Mouse (Mus musculus) liver, adult 2 months (tissue): ENCODE data around the gene Hyal2. TPM values are rescaled to one million over a fixed set of nuclear protein-coding genes. Genes with fewer than 3 reads are reported as not detected.

Experiments used
- DNase-seq: peaks from one replicate; pipeline ENCODE4 v3.0.0-alpha.2; 2011; ENCODE audit warnings: low read depth, low spot score; ENCODE audit errors: extremely low read depth
- H3K27ac ChIP-seq: fragments of 200-500 bp; replicated peaks from 2 replicates; pipeline ENCODE4 v1.5.1; 2012; ENCODE audit warnings: low read depth, mild to moderate bottlenecking, control low read depth, inconsistent platforms, low read length; ENCODE audit not compliant: insufficient read depth
- H3K27me3 ChIP-seq: fragments of 200-500 bp; 2 replicates; pipeline ENCODE4 v1.6.1; 2012; ENCODE audit warnings: mild to moderate bottlenecking, moderate library complexity, low read length, inconsistent platforms; ENCODE audit not compliant: control insufficient read depth, insufficient read depth
- H3K36me3 ChIP-seq: fragments of 200-500 bp; 2 replicates; pipeline ENCODE4 v1.6.1; 2012; ENCODE audit warnings: low read length, inconsistent platforms; ENCODE audit not compliant: control insufficient read depth, insufficient read depth
- H3K4me1 ChIP-seq: fragments of 200-500 bp; 2 replicates; pipeline ENCODE4 v1.6.1; 2011; ENCODE audit warnings: low read length; ENCODE audit not compliant: control insufficient read depth, insufficient read depth
- H3K4me3 ChIP-seq: fragments of 200-500 bp; 2 replicates; pipeline ENCODE4 v1.5.1; 2011; ENCODE audit warnings: low read depth, mild to moderate bottlenecking, control low read depth, low read length, moderate library complexity; ENCODE audit not compliant: insufficient read depth
- H3K79me2 ChIP-seq: fragments of 200-500 bp; 2 replicates; pipeline ENCODE4 v1.6.1; 2012; ENCODE audit warnings: inconsistent platforms, mild to moderate bottlenecking, low read length, moderate library complexity; ENCODE audit not compliant: control insufficient read depth, insufficient read depth
- H3K9ac ChIP-seq: fragments of 200-500 bp; 2 replicates; pipeline ENCODE4 v1.6.1; 2012; ENCODE audit warnings: low read depth, mild to moderate bottlenecking, control low read depth, inconsistent platforms, low read length
- CTCF ChIP-seq: fragments of 200-500 bp; IDR thresholded peaks from 2 replicates; pipeline ENCODE4 v1.5.1; 2011; ENCODE audit warnings: low read depth, low read length, control low read depth
- POLR2A ChIP-seq: fragments of 200-500 bp; IDR thresholded peaks from 2 replicates; pipeline ENCODE4 v1.6.1; 2011; ENCODE audit warnings: low read length, control low read depth; ENCODE audit not compliant: insufficient read depth; ENCODE audit errors: extremely low read depth
- WGBS: fragments of 180-500 bp; shearing (Covaris S2); methylation state at CpG from one replicate; pipeline ENCODE4 v1.1.7; 2018; 5-methylcytosine and 5-hydroxymethylcytosine counted together
- polyA plus RNA-seq: library from polyadenylated mRNA; depleted of rRNA; stranded (reverse); fragments of >200 nt; gene quantifications from 2 replicates; pipeline ENCODE4 v1.2.3, GENCODE M21; 2012; rRNA removed
- total RNA-seq: library from RNA; depleted of rRNA; stranded (reverse); fragments of >200 nt; gene quantifications from 2 replicates; pipeline ENCODE4 v1.2.3, GENCODE M21; 2014; rRNA removed

The Hyal2 gene
- 38.4 and 49.0 TPM in 2 replicates for total RNA-seq
- 64.1 and 66.3 TPM in 2 replicates for polyA plus RNA-seq

DNA sequence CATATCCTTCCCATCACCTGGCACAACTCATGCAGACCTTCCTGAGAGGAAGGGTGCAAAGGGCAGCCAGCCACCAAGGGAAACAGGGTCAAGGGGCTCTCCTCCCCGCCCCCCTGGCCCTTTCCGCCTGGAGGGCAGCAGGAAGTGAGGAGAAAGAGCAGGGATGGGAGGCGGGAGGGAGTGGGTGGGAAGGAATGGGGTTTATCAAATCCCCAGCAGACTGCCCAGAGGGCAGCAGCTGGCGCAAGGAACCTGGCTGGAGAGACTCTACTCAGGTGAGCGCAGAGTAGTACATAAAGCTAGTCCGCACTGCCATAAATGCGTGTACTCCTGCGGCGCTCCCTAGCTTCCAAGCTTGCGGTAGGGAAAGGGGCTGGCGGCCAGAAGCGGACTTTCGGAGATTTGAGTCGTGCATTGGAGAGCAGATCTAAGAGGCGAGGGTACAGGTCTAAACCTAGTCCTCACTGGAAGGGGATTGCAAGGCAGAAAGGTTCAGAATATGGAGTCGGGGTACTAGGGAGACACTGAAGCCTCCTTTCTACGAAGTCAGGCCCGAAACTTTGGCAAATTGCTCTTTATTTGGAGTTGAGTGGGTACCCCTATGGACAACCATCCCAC, at the start of gene Hyal2:
Hyal2 (plus strand) TSS at position 244 of the 618 bp plus-strand sequence.
- peak; percentile 76 for DNase-seq
- peak within 1 kb of the TSS; percentile 82 for H3K9ac ChIP-seq
- H3K79me2 ChIP-seq = peaks cover 33% of the 10 kb centered on the region; the same call in 1 of the 2 replicates
- TF ChIP-seq CTCF (no peak), POLR2A (peak; percentile 69)
- H3K4me3 ChIP-seq = peak within 1 kb of the TSS; percentile 83
- H3K27ac ChIP-seq = peak within 1 kb of the TSS; percentile 94
- peaks cover 7% of the 10 kb centered on the region for H3K36me3 ChIP-seq
- H3K4me1 ChIP-seq = peaks cover 41% of the 10 kb centered on the region
- no peaks in the 10 kb centered on the region for H3K27me3 ChIP-seq
- WGBS = 11% methylated on average over 18 of the region's 18 CpGs

GRCm38 (mm10) chr9:107520331-107520730, 47.4 kb upstream of the Hyal2 start:
- WGBS = 74% methylated on average over 6 of the region's 6 CpGs
- H3K4me1 ChIP-seq = no peaks in the 10 kb centered on the region
- DNase-seq = no peak
- no peaks in the 10 kb centered on the region for H3K36me3 ChIP-seq
- no peak for TF ChIP-seq CTCF
- no peaks in the 10 kb centered on the region for H3K79me2 ChIP-seq
- H3K27ac ChIP-seq = no peak overlapping the region
- no peaks in the 10 kb centered on the region for H3K27me3 ChIP-seq
- no peak overlapping the region for H3K9ac ChIP-seq
- no peak overlapping the region for H3K4me3 ChIP-seq

GRCm38 (mm10) chr9:107521190-107521589, 46.6 kb upstream of the Hyal2 start:
- no peak overlapping the region for H3K4me3 ChIP-seq
- no peaks in the 10 kb centered on the region for H3K27me3 ChIP-seq
- H3K36me3 ChIP-seq = no peaks in the 10 kb centered on the region
- H3K79me2 ChIP-seq = no peaks in the 10 kb centered on the region
- H3K9ac ChIP-seq = no peak overlapping the region
- DNase-seq = no peak
- no peak overlapping the region for H3K27ac ChIP-seq
- TF ChIP-seq POLR2A (no peak), CTCF (no peak)
- WGBS = 66% methylated on average over 5 of the region's 5 CpGs
- H3K4me1 ChIP-seq = no peaks in the 10 kb centered on the region

DNA sequence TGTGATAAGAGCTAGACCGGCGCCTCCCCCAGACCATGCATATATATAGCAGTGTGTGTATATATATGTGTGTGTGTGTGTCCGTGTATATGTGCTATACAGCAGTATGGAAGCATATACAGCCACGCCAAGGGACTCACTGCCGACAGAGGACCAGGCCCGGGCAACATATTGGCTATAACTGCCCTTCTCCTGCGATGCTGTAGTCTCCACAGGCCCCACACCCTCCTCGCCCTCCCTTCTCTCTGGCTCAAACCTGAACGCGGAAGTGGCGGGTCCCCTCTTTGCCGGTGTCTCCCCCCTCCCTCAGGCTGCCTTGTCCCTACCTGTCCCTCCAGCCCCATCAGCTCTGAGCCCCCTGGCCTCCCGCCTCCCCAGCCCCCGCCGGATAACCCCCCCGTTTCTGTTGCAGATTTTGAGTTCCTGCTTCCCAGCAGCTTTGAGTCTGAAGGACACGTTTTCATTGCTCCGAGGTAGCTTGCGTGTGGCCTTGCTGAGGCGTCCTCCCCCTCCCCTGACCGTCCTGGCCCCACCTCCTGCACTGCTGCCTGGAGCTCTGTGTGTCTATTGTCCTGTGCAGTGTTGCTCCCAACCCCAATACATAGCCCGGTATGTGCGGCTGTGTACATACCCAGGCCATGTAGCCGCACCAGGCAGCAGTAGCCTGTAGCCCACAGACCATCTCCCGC, 45.9 kb upstream of the Hyal2 start:
- no peak overlapping the region; the same call in 1 of the 2 replicates for H3K4me3 ChIP-seq
- no peak overlapping the region for H3K27ac ChIP-seq
- H3K27me3 ChIP-seq = peaks cover 3% of the 10 kb centered on the region; the same call in 1 of the 2 replicates
- no peaks in the 10 kb centered on the region for H3K36me3 ChIP-seq
- H3K9ac ChIP-seq = no peak overlapping the region
- H3K79me2 ChIP-seq = no peaks in the 10 kb centered on the region
- DNase-seq = no peak
- TF ChIP-seq CTCF (no peak), POLR2A (no peak)
- no peaks in the 10 kb centered on the region for H3K4me1 ChIP-seq
- 25% methylated on average over 25 of the region's 25 CpGs for WGBS

DNA sequence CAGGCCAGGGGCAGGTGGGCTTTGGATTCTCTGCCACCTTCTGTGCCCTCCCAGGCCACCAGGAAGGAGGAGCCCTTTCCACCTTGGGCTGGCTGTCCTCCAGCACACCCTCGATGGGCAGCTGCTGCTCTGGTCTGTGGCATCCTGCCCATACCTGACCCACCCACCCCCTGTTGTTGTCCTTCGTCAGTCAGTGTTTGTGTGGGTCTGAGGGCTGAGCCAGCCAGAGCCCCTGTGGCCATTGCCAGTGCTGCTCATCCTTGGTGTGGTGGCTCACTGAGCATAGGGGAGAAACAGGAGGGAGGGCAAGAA, 45.4 kb upstream of the Hyal2 start:
- H3K27ac ChIP-seq = no peak overlapping the region
- no peak for TF ChIP-seq CTCF
- H3K4me1 ChIP-seq = no peaks in the 10 kb centered on the region
- DNase-seq = no peak
- WGBS = 48% methylated on average over 2 of the region's 2 CpGs
- no peaks in the 10 kb centered on the region for H3K36me3 ChIP-seq
- H3K27me3 ChIP-seq = peaks cover 5% of the 10 kb centered on the region; the same call in 1 of the 2 replicates
- H3K9ac ChIP-seq = no peak overlapping the region
- no peak overlapping the region; the same call in 1 of the 2 replicates for H3K4me3 ChIP-seq
- H3K79me2 ChIP-seq = no peaks in the 10 kb centered on the region
